Mouse (Mus musculus) forebrain, postnatal 0 days (tissue): Measurements from ENCODE around the gene Vsx1. TPM values are rescaled to one million over a fixed set of nuclear protein-coding genes. Genes with fewer than 3 reads are reported as not detected.
A peak's percentile ranks its signal among the peaks of the same experiment; 100 is the strongest.

Experiments
- ATAC-seq: fragments of 200-750 bp; cut with Nextera tagmentation; 2 replicates; pipeline ENCODE4 v1.8.0; 2017; ENCODE audit warnings: mild to moderate bottlenecking, moderate library complexity
- DNase-seq: peaks from one replicate; pipeline ENCODE4 v3.0.0-alpha.2; 2015
- H3K27ac ChIP-seq: fragments of 300-500 bp; sonication (generic); 2 replicates; pipeline ENCODE4 v1.5.1; 2014; ENCODE audit warnings: low read depth, mild to moderate bottlenecking, antibody characterized with exemption, low read length, moderate library complexity, mixed read lengths
- H3K27me3 ChIP-seq: fragments of 300-500 bp; sonication (generic); 2 replicates; pipeline ENCODE4 v1.6.1; 2014; ENCODE audit warnings: mild to moderate bottlenecking, low read length, mixed read lengths; ENCODE audit not compliant: insufficient read depth
- H3K36me3 ChIP-seq: fragments of 300-500 bp; sonication (generic); 2 replicates; pipeline ENCODE4 v1.6.1; 2014; ENCODE audit warnings: mild to moderate bottlenecking, moderate library complexity; ENCODE audit not compliant: insufficient read depth
- H3K4me1 ChIP-seq: fragments of 300-500 bp; sonication (generic); 2 replicates; pipeline ENCODE4 v1.6.1; 2014; ENCODE audit warnings: antibody characterized with exemption; ENCODE audit not compliant: insufficient read depth
- H3K4me2 ChIP-seq: fragments of 300-500 bp; sonication (generic); 2 replicates; pipeline ENCODE4 v1.6.1; 2014; ENCODE audit warnings: low read depth, mild to moderate bottlenecking, moderate library complexity
- H3K4me3 ChIP-seq: fragments of 300-500 bp; sonication (generic); 2 replicates; pipeline ENCODE4 v1.5.1; 2014; ENCODE audit warnings: low read depth, low read length, mixed read lengths
- H3K9ac ChIP-seq: fragments of 300-500 bp; sonication (generic); 2 replicates; pipeline ENCODE4 v1.6.1; 2014; ENCODE audit warnings: mild to moderate bottlenecking
- H3K9me3 ChIP-seq: fragments of 300-500 bp; sonication (generic); 2 replicates; pipeline ENCODE4 v1.6.1; 2016; ENCODE audit warnings: low read length
- CTCF ChIP-seq: sonication (generic); IDR thresholded peaks from 2 replicates; pipeline ENCODE4 v1.5.1; 2016; ENCODE audit warnings: antibody characterized with exemption, control low read depth, low read depth
- WGBS: fragments of 180-500 bp; shearing (Covaris S2); extraction: QIAGEN DNeasy Blood & Tissue Kit; methylation state at CpG from one replicate; pipeline ENCODE4 v1.1.7; 2014; 5-methylcytosine and 5-hydroxymethylcytosine counted together
- polyA plus RNA-seq: library from polyadenylated mRNA; unstranded; fragments of >200 nt; fragmentation: Nextera tagmentation; extraction: Ambion mirVana; gene quantifications from 2 replicates; pipeline ENCODE4 v1.2.1, GENCODE M21; 2015
- total RNA-seq: library from RNA; depleted of rRNA; stranded (reverse); fragments of >200 nt; gene quantifications from 2 replicates; pipeline ENCODE4 v1.2.3, GENCODE M21; 2014

Vsx1 gene
- total and polyA plus RNA-seq, 2 experiments from 2014 or later, result 0.13 TPM; not detected in 1

- Histone ChIP-seq H3K9ac (peak overlapping the region; percentile 23), H3K4me2 (peak overlapping the region; percentile 61), H3K27me3 (peaks cover 43% of the 10 kb centered on the region), H3K4me1 (0 out of 2 replicates have a peak, but pooled peaks cover 5% of the 10 kb centered on the region), H3K27ac (no peak overlapping the region), H3K36me3 (no peaks in the 10 kb centered on the region), H3K9me3 (no peaks in the 10 kb centered on the region), H3K4me3 (peak overlapping the region; percentile 35)
- TF ChIP-seq CTCF, result no peak
- peak; percentile 75 for ATAC-seq
- DNase-seq, result peak; percentile 66
- 1% methylated on average over 44 of the region's 44 CpGs for WGBS
Measured at GRCm38 (mm10) chr2:150688541-150689186, 496 bp downstream of the Vsx1 start.

- Histone ChIP-seq H3K4me1 (0 out of 2 replicates have a peak, but pooled peaks cover 5% of the 10 kb centered on the region), H3K9me3 (no peaks in the 10 kb centered on the region), H3K27me3 (peaks cover 43% of the 10 kb centered on the region), H3K4me2 (peak overlapping the region; percentile 61), H3K27ac (no peak overlapping the region), H3K36me3 (no peaks in the 10 kb centered on the region), H3K4me3 (peak overlapping the region; percentile 35), H3K9ac (peak overlapping the region; percentile 23)
- 5% methylated on average over 23 of the region's 23 CpGs for WGBS
- no peak for DNase-seq
- ATAC-seq, result no peak
- TF ChIP-seq CTCF, result no peak
Measured at GRCm38 (mm10) chr2:150687871-150688540, 1.2 kb downstream of the Vsx1 start.

DNA sequence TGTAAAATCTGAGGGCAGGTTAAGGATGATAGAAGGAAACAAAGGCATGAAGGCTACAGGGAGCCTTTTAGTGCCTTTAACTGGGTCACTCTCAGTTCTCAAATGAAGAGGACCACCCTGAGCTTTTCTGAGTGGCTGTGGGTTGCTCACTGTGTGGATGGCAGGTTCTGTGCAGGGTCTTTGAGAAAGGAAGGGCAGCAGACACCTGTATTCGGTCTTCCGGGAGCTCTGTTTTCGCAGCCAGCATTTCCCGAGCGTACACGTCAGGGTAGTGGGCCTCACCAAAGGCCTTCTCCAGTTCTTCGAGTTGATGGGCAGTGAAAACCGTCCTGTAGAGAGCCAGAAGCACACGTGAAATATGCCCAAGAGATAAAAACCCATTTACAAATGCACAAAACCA is 3.8 kb downstream of the Vsx1 start:
- Histone ChIP-seq H3K27ac (no peak overlapping the region), H3K4me3 (no peak overlapping the region), H3K9me3 (no peaks in the 10 kb centered on the region), H3K4me1 (0 out of 2 replicates have a peak, but pooled peaks cover 5% of the 10 kb centered on the region), H3K36me3 (no peaks in the 10 kb centered on the region), H3K9ac (no peak overlapping the region), H3K4me2 (no peak overlapping the region), H3K27me3 (peaks cover 32% of the 10 kb centered on the region)
- ATAC-seq, result no peak
- no peak for DNase-seq
- no peak for TF ChIP-seq CTCF
- WGBS, result 94% methylated on average over 9 of the region's 9 CpGs

- ATAC-seq (no peak), DNase-seq (no peak)
- WGBS, result 89% methylated on average over 12 of the region's 12 CpGs
- H3K9me3 ChIP-seq, result no peaks in the 10 kb centered on the region
- H3K4me2 ChIP-seq, result no peak overlapping the region
- peaks cover 22% of the 10 kb centered on the region for H3K27me3 ChIP-seq
- no peak overlapping the region for H3K4me3 ChIP-seq
- no peak for TF ChIP-seq CTCF
- H3K36me3 ChIP-seq, result no peaks in the 10 kb centered on the region
- no peak overlapping the region for H3K27ac ChIP-seq
- no peak overlapping the region for H3K9ac ChIP-seq
- H3K4me1 ChIP-seq, result 0 out of 2 replicates have a peak, but pooled peaks cover 5% of the 10 kb centered on the region
Measured at GRCm38 (mm10) chr2:150684451-150684850, 4.7 kb downstream of the Vsx1 start.

DNA sequence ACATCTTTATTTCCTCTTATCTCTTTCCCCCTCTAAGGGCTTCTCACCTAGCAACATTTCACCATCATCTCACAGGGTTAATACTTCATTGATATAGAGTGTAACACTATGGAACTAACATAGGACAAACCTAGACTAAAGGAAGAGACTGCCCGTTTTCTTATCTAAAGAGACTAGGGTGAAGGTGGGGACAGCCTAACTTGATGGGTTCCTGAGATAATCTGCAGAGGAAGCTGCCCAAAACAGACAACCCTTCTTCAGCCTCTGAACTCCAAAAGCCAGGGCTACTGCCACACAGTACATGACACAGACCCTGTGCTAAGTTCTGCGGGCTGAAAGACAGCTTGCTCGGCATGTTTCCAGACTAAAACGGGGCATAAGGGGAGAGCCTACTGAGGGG is 7.6 kb downstream of the Vsx1 start:
- H3K9me3 ChIP-seq, result no peaks in the 10 kb centered on the region
- no peak overlapping the region for H3K27ac ChIP-seq
- DNase-seq (no peak), ATAC-seq (no peak)
- H3K36me3 ChIP-seq, result no peaks in the 10 kb centered on the region
- H3K4me3 ChIP-seq, result no peak overlapping the region
- 60% methylated on average over 4 of the region's 4 CpGs for WGBS
- peaks cover 3% of the 10 kb centered on the region; the same call in 1 of the 2 replicates for H3K27me3 ChIP-seq
- H3K4me2 ChIP-seq, result no peak overlapping the region
- no peak overlapping the region for H3K9ac ChIP-seq
- H3K4me1 ChIP-seq, result no peaks in the 10 kb centered on the region
- TF ChIP-seq CTCF, result no peak

DNA sequence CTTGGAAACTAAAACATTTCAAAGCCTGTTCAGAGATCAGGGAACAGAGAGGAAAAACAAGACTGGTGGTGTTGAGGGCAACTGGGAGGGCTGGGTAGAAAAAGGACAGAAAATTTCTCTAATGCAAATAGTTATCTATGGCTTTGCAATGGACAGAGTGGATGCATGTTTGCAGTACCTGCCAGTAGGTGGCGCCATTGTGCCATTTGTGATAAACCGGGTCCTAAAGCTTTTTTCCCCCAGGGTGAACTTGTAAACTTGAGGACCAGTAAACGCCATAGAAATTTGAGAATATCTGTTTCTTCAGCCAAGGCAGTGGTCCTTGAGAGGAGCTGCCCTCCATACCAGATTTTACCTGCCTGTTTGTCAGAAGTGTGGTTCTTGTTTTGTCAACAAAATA is 10.8 kb downstream of the Vsx1 start:
- H3K36me3 ChIP-seq, result no peaks in the 10 kb centered on the region
- no peaks in the 10 kb centered on the region for H3K4me1 ChIP-seq
- WGBS, result 1% methylated on average over 3 of the region's 3 CpGs
- H3K4me3 ChIP-seq, result no peak overlapping the region
- H3K9ac ChIP-seq, result no peak overlapping the region
- peak; percentile 88 for TF ChIP-seq CTCF
- ATAC-seq, result 0 out of 2 replicates have a peak, but pooled peaks have one; percentile 28
- no peaks in the 10 kb centered on the region for H3K27me3 ChIP-seq
- no peaks in the 10 kb centered on the region for H3K9me3 ChIP-seq
- peak; percentile 79 for DNase-seq
- H3K27ac ChIP-seq, result no peak overlapping the region
- H3K4me2 ChIP-seq, result no peak overlapping the region

GRCm38 (mm10) chr2:150675525-150675924 is 13.6 kb downstream of the Vsx1 start:
- TF ChIP-seq CTCF, result no peak
- H3K9me3 ChIP-seq, result no peaks in the 10 kb centered on the region
- no peak for DNase-seq
- no peak overlapping the region for H3K9ac ChIP-seq
- H3K4me3 ChIP-seq, result no peak overlapping the region
- H3K4me2 ChIP-seq, result no peak overlapping the region
- 30% methylated on average over 1 of the region's 1 CpGs for WGBS
- H3K27me3 ChIP-seq, result no peaks in the 10 kb centered on the region
- H3K36me3 ChIP-seq, result no peaks in the 10 kb centered on the region
- no peaks in the 10 kb centered on the region for H3K4me1 ChIP-seq
- ATAC-seq, result no peak
- H3K27ac ChIP-seq, result no peak overlapping the region
